Mouse (Mus musculus) liver, adult 2 months (tissue): ENCODE measurements around the gene Thbs1.

Experiments
- CTCF ChIP-seq: fragments of 200-500 bp; IDR thresholded peaks from 2 replicates; pipeline ENCODE4 v1.5.1; 2011; ENCODE audit warnings: low read depth, low read length, control low read depth
- POLR2A ChIP-seq: fragments of 200-500 bp; IDR thresholded peaks from 2 replicates; pipeline ENCODE4 v1.6.1; 2011; ENCODE audit warnings: low read length, control low read depth; ENCODE audit not compliant: insufficient read depth; ENCODE audit errors: extremely low read depth

DNA sequence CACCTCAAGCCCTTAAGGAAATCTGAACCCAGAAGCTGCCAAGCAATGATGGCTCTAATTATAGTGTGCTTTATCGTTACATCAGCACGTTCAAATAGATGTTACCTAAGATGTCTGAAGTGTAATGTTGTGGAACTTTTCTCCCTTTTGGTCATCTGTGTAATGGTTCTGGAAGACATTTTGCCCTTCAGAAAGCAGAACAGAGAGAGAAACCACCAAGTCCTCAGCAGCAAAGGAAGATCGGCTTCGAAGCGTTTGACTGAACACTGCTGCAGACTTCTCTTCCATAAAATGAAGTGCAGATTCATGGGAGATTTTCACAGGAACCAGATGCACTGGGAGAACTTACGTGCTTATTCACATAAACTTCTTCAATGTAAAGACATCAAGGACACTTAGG lies 52.5 kb downstream of the Thbs1 start:
- TF ChIP-seq POLR2A = no peak
- no peak for TF ChIP-seq CTCF
